Mouse (Mus musculus): Measurements from ENCODE around the gene Ttc14. TPM values are rescaled to one million over a fixed set of nuclear protein-coding genes. Genes with fewer than 3 reads are reported as not detected.

The Ttc14 gene
- polyA plus RNA-seq, 2 experiments = 43.6 to 71.4 TPM

DNA sequence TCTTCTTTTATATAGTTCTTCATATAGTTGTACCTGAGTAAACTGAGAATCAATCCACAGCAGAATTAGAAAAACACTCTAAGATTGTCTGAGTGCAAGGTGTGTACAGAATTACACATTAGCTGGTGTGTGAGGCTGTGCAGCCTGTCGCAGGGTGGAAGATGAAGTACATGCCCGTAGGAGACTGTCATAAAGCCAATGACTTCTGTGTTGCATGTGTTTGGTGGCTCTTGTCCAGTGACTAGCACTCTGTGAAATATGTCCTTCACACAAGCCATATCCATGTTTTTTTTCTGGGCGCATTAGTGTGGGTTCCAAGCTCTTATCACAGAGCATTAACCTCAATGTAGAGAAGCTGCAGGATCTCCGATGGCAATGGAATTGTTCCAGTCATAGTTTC, 51.2 kb downstream of the Ttc14 start:
- TF ChIP-seq POLR2A (IDR thresholded peaks at IDR 0.05; ENCODE audit: borderline replicate concordance, extremely low read depth, insufficient read depth, insufficient read length) = no peak
- Histone ChIP-seq H3K9ac (ENCODE audit: low read depth, low read length, severe bottlenecking) (no peak overlapping the region), H3K36me3 (ENCODE audit: control insufficient read depth, insufficient read depth, low read length) (no peaks in the 10 kb centered on the region), H3K4me1 (ENCODE audit: control insufficient read depth, insufficient read depth, low read length) (no peaks in the 10 kb centered on the region), H3K27me3 (ENCODE audit: control insufficient read depth, insufficient read depth, low read length) (no peaks in the 10 kb centered on the region), H3K4me3 (replicated peaks; ENCODE audit: low read length) (no peak overlapping the region), H3K27ac (replicated peaks; ENCODE audit: low read depth, low read length) (no peak overlapping the region), H3K9me3 (ENCODE audit: control insufficient read depth, low read length) (no peaks in the 10 kb centered on the region), H3K4me2 (replicated peaks; ENCODE audit: low read depth, low read length, severe bottlenecking) (no peak overlapping the region)
- DNase-seq (ENCODE audit: low spot score) = no peak
- no peak for ATAC-seq (ENCODE audit: low FRiP score, low read depth)
- WGBS = 87% methylated on average over 4 of the region's 4 CpGs

DNA sequence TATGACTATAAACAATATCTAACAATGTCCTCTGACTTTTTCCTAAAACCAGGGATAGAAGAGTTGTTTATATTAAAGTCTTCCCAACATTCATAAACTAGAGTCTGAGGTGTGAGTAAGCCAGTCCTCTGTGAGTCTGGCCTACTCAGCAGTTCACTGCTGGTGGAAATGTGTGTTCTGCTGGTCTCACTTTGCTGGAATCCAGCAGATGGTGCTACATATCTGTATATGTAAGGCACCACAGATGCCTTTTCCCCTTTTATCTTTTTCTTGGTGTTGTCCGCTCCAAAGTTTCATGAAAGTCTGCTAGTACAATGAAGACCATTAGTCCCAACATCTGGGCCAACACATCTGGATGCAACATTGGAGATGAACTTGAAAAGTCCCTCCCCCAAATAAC, 53.4 kb downstream of the Ttc14 start:
- Histone ChIP-seq H3K4me1 (ENCODE audit: control insufficient read depth, insufficient read depth, low read length) (no peaks in the 10 kb centered on the region), H3K36me3 (ENCODE audit: control insufficient read depth, insufficient read depth, low read length) (no peaks in the 10 kb centered on the region), H3K27me3 (ENCODE audit: control insufficient read depth, insufficient read depth, low read length) (no peaks in the 10 kb centered on the region), H3K27ac (replicated peaks; ENCODE audit: low read depth, low read length) (no peak overlapping the region), H3K9ac (ENCODE audit: low read depth, low read length, severe bottlenecking) (no peak overlapping the region), H3K4me2 (replicated peaks; ENCODE audit: low read depth, low read length, severe bottlenecking) (no peak overlapping the region), H3K4me3 (replicated peaks; ENCODE audit: low read length) (no peak overlapping the region), H3K9me3 (ENCODE audit: control insufficient read depth, low read length) (no peaks in the 10 kb centered on the region)
- ATAC-seq (ENCODE audit: low FRiP score, low read depth) = no peak
- peak; percentile 12 for DNase-seq (ENCODE audit: low spot score)
- no peak for TF ChIP-seq POLR2A (IDR thresholded peaks at IDR 0.05; ENCODE audit: borderline replicate concordance, extremely low read depth, insufficient read depth, insufficient read length)
- WGBS = 59% methylated on average over 1 of the region's 1 CpGs

DNA sequence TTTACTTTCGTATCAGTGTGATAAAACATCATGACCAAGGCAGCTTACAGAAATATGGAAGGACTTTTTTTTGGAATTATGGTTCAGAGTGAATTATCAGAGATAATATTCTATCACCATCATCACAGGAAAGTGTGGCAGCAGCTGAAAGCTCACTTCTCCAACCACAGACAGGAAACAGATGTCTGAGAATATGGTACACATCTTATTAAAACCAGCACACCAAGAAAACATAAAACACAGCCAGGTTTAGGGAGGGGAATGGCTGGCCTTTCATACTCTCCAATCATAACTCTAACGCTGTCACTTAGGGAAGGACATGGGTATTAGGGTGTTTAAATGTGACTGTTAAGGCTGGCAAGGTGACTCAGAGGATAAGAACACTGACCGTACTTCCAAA, 59.3 kb downstream of the Ttc14 start:
- no peak overlapping the region for H3K27ac ChIP-seq (replicated peaks; ENCODE audit: low read depth, low read length)
- no peaks in the 10 kb centered on the region for H3K9me3 ChIP-seq (ENCODE audit: control insufficient read depth, low read length)
- DNase-seq (ENCODE audit: low spot score) = no peak
- ATAC-seq (ENCODE audit: low FRiP score, low read depth) = no peak
- no peak overlapping the region for H3K9ac ChIP-seq (ENCODE audit: low read depth, low read length, severe bottlenecking)
- no peaks in the 10 kb centered on the region for H3K36me3 ChIP-seq (ENCODE audit: control insufficient read depth, insufficient read depth, low read length)
- no peaks in the 10 kb centered on the region for H3K27me3 ChIP-seq (ENCODE audit: control insufficient read depth, insufficient read depth, low read length)
- no peaks in the 10 kb centered on the region for H3K4me1 ChIP-seq (ENCODE audit: control insufficient read depth, insufficient read depth, low read length)
- TF ChIP-seq POLR2A (IDR thresholded peaks at IDR 0.05; ENCODE audit: borderline replicate concordance, extremely low read depth, insufficient read depth, insufficient read length) = no peak
- H3K4me2 ChIP-seq (replicated peaks; ENCODE audit: low read depth, low read length, severe bottlenecking) = no peak overlapping the region
- WGBS = 67% methylated on average over 3 of the region's 3 CpGs
- no peak overlapping the region for H3K4me3 ChIP-seq (replicated peaks; ENCODE audit: low read length)

DNA sequence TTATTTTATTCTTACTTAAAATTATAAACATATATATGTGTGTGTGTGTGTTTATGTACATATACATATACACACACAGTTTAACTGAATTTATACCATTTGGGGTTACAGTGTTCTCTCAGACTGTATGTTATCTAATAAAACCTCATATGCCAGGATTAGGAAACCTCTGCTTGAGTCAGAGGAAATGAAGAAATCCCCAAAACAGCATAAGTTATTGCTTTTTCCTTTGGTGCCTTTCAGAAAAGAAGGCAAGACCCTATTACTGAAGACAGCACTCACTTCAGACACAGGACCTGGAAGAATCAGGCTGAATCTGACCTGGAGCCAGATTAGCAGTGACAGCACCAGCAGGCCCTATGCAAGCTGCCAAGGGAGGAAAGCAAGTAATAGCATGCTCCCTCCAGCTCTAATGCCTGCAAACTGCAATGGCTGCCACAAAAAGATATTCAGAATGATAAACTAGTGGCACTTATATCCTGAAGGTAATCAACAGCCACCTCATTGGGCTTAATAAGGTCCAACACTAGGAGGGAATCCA, 64.4 kb downstream of the Ttc14 start:
- TF ChIP-seq POLR2A (IDR thresholded peaks at IDR 0.05; ENCODE audit: borderline replicate concordance, extremely low read depth, insufficient read depth, insufficient read length) = no peak
- Histone ChIP-seq H3K4me1 (ENCODE audit: control insufficient read depth, insufficient read depth, low read length) (no peaks in the 10 kb centered on the region), H3K4me3 (replicated peaks; ENCODE audit: low read length) (no peak overlapping the region), H3K9me3 (ENCODE audit: control insufficient read depth, low read length) (no peaks in the 10 kb centered on the region), H3K9ac (ENCODE audit: low read depth, low read length, severe bottlenecking) (no peak overlapping the region), H3K27me3 (ENCODE audit: control insufficient read depth, insufficient read depth, low read length) (no peaks in the 10 kb centered on the region), H3K27ac (replicated peaks; ENCODE audit: low read depth, low read length) (no peak overlapping the region), H3K4me2 (replicated peaks; ENCODE audit: low read depth, low read length, severe bottlenecking) (no peak overlapping the region), H3K36me3 (ENCODE audit: control insufficient read depth, insufficient read depth, low read length) (no peaks in the 10 kb centered on the region)
- DNase-seq (ENCODE audit: low spot score) = no peak
- no peak for ATAC-seq (ENCODE audit: low FRiP score, low read depth)

Other genes with a start within 250 kb of the Ttc14 start
- gene Ccdc39, start 44.5 kb downstream of the Ttc14 start, polyA plus RNA-seq (2012; rRNA removed) = 10.3 and 10.7 TPM in 2 replicates
- gene Ccdc39, start 44.5 kb downstream of the Ttc14 start, polyA plus RNA-seq (2014; fragmentation: Nextera tagmentation; extraction: Ambion mirVana) = 3.2 and 4.1 TPM in 2 replicates
- 51.4 and 80.4 TPM in 2 replicates for gene Fxr1, start 220.1 kb downstream of the Ttc14 start, polyA plus RNA-seq (2012; rRNA removed)
- 62.9 and 63.5 TPM in 2 replicates for gene Fxr1, start 220.1 kb downstream of the Ttc14 start, polyA plus RNA-seq (2014; fragmentation: Nextera tagmentation; extraction: Ambion mirVana)